Mouse (Mus musculus) left cerebral cortex, postnatal 25 days (tissue): ENCODE measurements around the gene Lcor. TPM values are rescaled to one million over a fixed set of nuclear protein-coding genes. Genes with fewer than 3 reads are reported as not detected.
A peak's percentile ranks its signal among the peaks of the same experiment; 100 is the strongest.

Source experiments
- DNase-seq, 2 experiments: peaks; one replicate each; pipeline ENCODE4 v3.0.0; 2022; ENCODE audit warnings: low spot score in 2 of 2, mixed read lengths in 1 of 2
- intact Hi-C: fragments of 180-260 bp; cut with DNase I; formaldehyde crosslinking; loops from one replicate; pipeline ENCODE4 v1.15.1; 2025
- total RNA-seq, 2 experiments: library from RNA; stranded (reverse); gene quantifications; 2 replicates each; pipeline ENCODE4 v1.2.3; 2021

The Lcor gene
- total RNA-seq, 2 experiments from 2014 or later, result 19.5 to 19.8 TPM

GRCm38 (mm10) chr19:41473566-41474135 is 8.8 kb upstream of the Lcor start:
- DNase-seq, result no peak
- intact Hi-C loops, result no loop called here

- intact Hi-C loops, result no loop called here
- no peak for DNase-seq
Observed at GRCm38 (mm10) chr19:41474943-41475342, 7.5 kb upstream of the Lcor start.

- intact Hi-C loops, result no loop called here
Observed at GRCm38 (mm10) chr19:41476530-41477249, 5.7 kb upstream of the Lcor start.

GRCm38 (mm10) chr19:41481030-41481886 is 1.2 kb upstream of the Lcor start:
- intact Hi-C loops, result loop anchor here (5.0 kb wide), 3 partner anchors 164 to 366 kb away; partner anchors contain the start of genes Frat2 and Tm9sf3
- peak; percentile 42 to 55 for DNase-seq

More at GRCm38 (mm10) chr19:41476530-41477249, 5.7 kb upstream of the Lcor start:
- DNase-seq, result peak in 1 of 2 experiments; percentile 43

GRCm38 (mm10) chr19:41481887-41482189 is 599 bp upstream of the Lcor start:
- DNase-seq, result no peak
- intact Hi-C loops, result loop anchor here (5.0 kb wide), 3 partner anchors 165 to 365 kb away; partner anchors contain the start of genes Frat2 and Tm9sf3

GRCm38 (mm10) chr19:41482909-41483444 is 540 bp downstream of the Lcor start:
- intact Hi-C loops, result loop anchor here (5.0 kb wide), 3 partner anchors 166 to 364 kb away; partner anchors contain the start of genes Frat2 and Tm9sf3
- DNase-seq, result peak; percentile 60 to 62

- intact Hi-C loops, result loop anchor here (5.0 kb wide), 3 partner anchors 166 to 364 kb away; partner anchors contain the start of genes Frat2 and Tm9sf3
- DNase-seq, result peak; percentile 20
Observed at GRCm38 (mm10) chr19:41483445-41484040, 1.1 kb downstream of the Lcor start.

- no peak for DNase-seq
- intact Hi-C loops, result loop anchor here (5.0 kb wide), 3 partner anchors 167 to 363 kb away; partner anchors contain the start of genes Frat2 and Tm9sf3
Observed at GRCm38 (mm10) chr19:41484361-41484760, 1.9 kb downstream of the Lcor start.

GRCm38 (mm10) chr19:41495382-41496032 is 13.1 kb downstream of the Lcor start:
- no peak for DNase-seq
- intact Hi-C loops, result no loop called here

- intact Hi-C loops, result no loop called here
- no peak for DNase-seq
Observed at GRCm38 (mm10) chr19:41496058-41496457, 13.6 kb downstream of the Lcor start.

- intact Hi-C loops, result no loop called here
- DNase-seq, result no peak
Observed at GRCm38 (mm10) chr19:41507872-41508271, 25.4 kb downstream of the Lcor start.

GRCm38 (mm10) chr19:41514836-41515235 is 32.4 kb downstream of the Lcor start:
- intact Hi-C loops, result no loop called here
- DNase-seq, result no peak

GRCm38 (mm10) chr19:41515549-41515948 is 33.1 kb downstream of the Lcor start:
- DNase-seq, result no peak
- intact Hi-C loops, result no loop called here

- intact Hi-C loops, result no loop called here
- no peak for DNase-seq
Observed at GRCm38 (mm10) chr19:41517006-41517405, 34.6 kb downstream of the Lcor start.

GRCm38 (mm10) chr19:41519121-41519520 is 36.7 kb downstream of the Lcor start:
- no peak for DNase-seq
- intact Hi-C loops, result no loop called here

GRCm38 (mm10) chr19:41522246-41522645 is 39.8 kb downstream of the Lcor start:
- intact Hi-C loops, result no loop called here
- no peak for DNase-seq

- DNase-seq, result no peak
- intact Hi-C loops, result no loop called here
Observed at GRCm38 (mm10) chr19:41523798-41524563, 41.5 kb downstream of the Lcor start.

GRCm38 (mm10) chr19:41529169-41529568 is 46.7 kb downstream of the Lcor start:
- DNase-seq, result no peak
- intact Hi-C loops, result no loop called here
